ENCODE assay signal across 28 mouse cellular contexts in genomic region chr3:138283831-138284230, GRCm38 (mm10). TPM values are rescaled to one million over a fixed set of nuclear protein-coding genes. Genes with fewer than 3 reads are reported as not detected.
DNase-seq lines count a peak whose midpoint lies in the region; ATAC-seq and TF ChIP-seq lines count a peak whose summit lies in the region.
"Had no signal": no experiment of that assay in that cellular context is flagged by ENCODE, and none has a peak within 500 bp of the region (broad histone marks: within the 10 kb centered on the region; RNA-seq: fewer than 3 reads in every experiment).

No protein-coding gene starts in this region.

- peaks cover 5% of the 10 kb centered on the region for H3K4me1 ChIP-seq in lung, embryonic 14.5 days (ENCODE audit: insufficient read depth)
- H3K4me1 ChIP-seq in lung, embryonic 15.5 days = peaks cover 10% of the 10 kb centered on the region; the same call in 1 of the 2 replicates
- H3K4me1 ChIP-seq: embryonic facial prominence, embryonic 15.5 days; heart, embryonic 12.5 days; hindbrain, embryonic 13.5 days had no signal

- H3K9ac ChIP-seq in lung, embryonic 14.5 days = no peak overlapping the region
- no peak overlapping the region for H3K9ac ChIP-seq in lung, embryonic 15.5 days
- H3K9ac ChIP-seq: embryonic facial prominence, embryonic 15.5 days; heart, embryonic 12.5 days; hindbrain, embryonic 13.5 days had no signal

- no peak overlapping the region; the same call in 1 of the 2 replicates for H3K27ac ChIP-seq in lung, embryonic 14.5 days (ENCODE audit: low read depth)
- H3K27ac ChIP-seq in lung, embryonic 15.5 days = peak overlapping the region; percentile 24; the same call in 1 of the 2 replicates
- H3K27ac ChIP-seq: embryonic facial prominence, embryonic 15.5 days; forebrain, embryonic 10.5 days; gastrocnemius, adult 2 months; hindbrain, embryonic 13.5 days; hindbrain, postnatal 0 days had no signal

- intact Hi-C loops in heart, postnatal 36 days (cut with DNase I) = no loop called here

- 74% methylated on average over 1 of the region's 1 CpGs for WGBS in lung, embryonic 14.5 days
- WGBS in lung, embryonic 15.5 days = 64% methylated on average over 1 of the region's 1 CpGs

- peak; percentile 66 for ATAC-seq in lung, embryonic 14.5 days (ENCODE audit: insufficient read depth)
- ATAC-seq in lung, embryonic 15.5 days (ENCODE audit: borderline replicate concordance, extremely low read depth, low FRiP score, low TSS enrichment) = peak; percentile 75
- ATAC-seq: CD4-positive, CD25-positive, alpha-beta regulatory T cell, adult 4 months; forebrain, embryonic 14.5 days; hindbrain, postnatal 0 days had no signal

- H3K4me3 ChIP-seq in lung, embryonic 14.5 days (ENCODE audit: low read depth, low read length) = no peak overlapping the region
- no peak overlapping the region for H3K4me3 ChIP-seq in lung, embryonic 15.5 days
- H3K4me3 ChIP-seq: embryonic facial prominence, embryonic 15.5 days; erythroblast, embryonic 14.5 days; forebrain, embryonic 10.5 days; gastrocnemius, adult 2 months; heart, embryonic 12.5 days; hindbrain, embryonic 13.5 days had no signal

- peak; percentile 52 to 55 for DNase-seq in heart, adult 9 months (ENCODE audit: low spot score in 2 of 2)
- no peak for DNase-seq in heart, postnatal 36 days
- peak; percentile 64 for DNase-seq in lung, embryonic 14.5 days
- peak; percentile 33 for DNase-seq in lung, postnatal 14 days
- DNase-seq in cerebellum, adult 18-20 months = no peak
- DNase-seq in cerebellum, postnatal 36 days = no peak
- no peak for DNase-seq in B cell, adult 2 months
- DNase-seq: adrenal gland, postnatal 10 days; cerebellum, adult 11-12 months; cerebellum, adult 9-11 months; embryo, embryonic 11 days; gastrocnemius, adult 2 months; gastrocnemius, postnatal 25 days; heart, postnatal 4 days had no signal

- H3K4me2 ChIP-seq in lung, embryonic 14.5 days = no peak overlapping the region
- no peak overlapping the region for H3K4me2 ChIP-seq in lung, embryonic 15.5 days
- H3K4me2 ChIP-seq: embryonic facial prominence, embryonic 15.5 days; heart, embryonic 12.5 days; hindbrain, embryonic 13.5 days had no signal

- no peak for TF ChIP-seq CTCF in lung, embryonic 14.5 days (IDR thresholded peaks at IDR 0.05; ENCODE audit: low read depth)

- peaks cover 64% of the 10 kb centered on the region for H3K36me3 ChIP-seq in lung, embryonic 14.5 days (ENCODE audit: insufficient read depth)
- peaks cover 31% of the 10 kb centered on the region for H3K36me3 ChIP-seq in lung, embryonic 15.5 days
- H3K36me3 ChIP-seq: embryonic facial prominence, embryonic 15.5 days; forebrain, embryonic 10.5 days; G1E; heart, embryonic 12.5 days; hindbrain, embryonic 13.5 days had no signal

- no peaks in the 10 kb centered on the region for H3K9me3 ChIP-seq in lung, embryonic 14.5 days (ENCODE audit: low read depth, low read length)
- no peaks in the 10 kb centered on the region for H3K9me3 ChIP-seq in lung, embryonic 15.5 days
- H3K9me3 ChIP-seq: embryonic facial prominence, embryonic 15.5 days; forebrain, embryonic 10.5 days; G1E; hindbrain, embryonic 13.5 days had no signal

- H3K27me3 ChIP-seq in lung, embryonic 14.5 days (ENCODE audit: insufficient read depth, low read length) = no peaks in the 10 kb centered on the region
- no peaks in the 10 kb centered on the region for H3K27me3 ChIP-seq in lung, embryonic 15.5 days
- H3K27me3 ChIP-seq: embryonic facial prominence, embryonic 15.5 days; heart, embryonic 12.5 days; hindbrain, embryonic 13.5 days had no signal

RNA-seq across cellular contexts. Expression of gene Adh1, which starts 23.0 kb away (rescaled TPM):
- total RNA-seq in heart, postnatal 36 days (2021) = 10 to 100 TPM; 36.9 to 67.4 TPM
- polyA plus RNA-seq in lung, embryonic 14.5 days (2014; fragmentation: Nextera tagmentation; extraction: Ambion mirVana) = 883 and 968 TPM in 2 replicates
- polyA plus RNA-seq in lung, embryonic 15.5 days (2015; fragmentation: Nextera tagmentation; extraction: Ambion mirVana) = 1,171 and 1,249 TPM in 2 replicates
- total RNA-seq: common myeloid progenitor, adult 5-6 weeks; granulocyte monocyte progenitor cell, adult 5-6 weeks had no signal
- polyA plus RNA-seq: embryonic facial prominence, embryonic 11.5 days; erythroblast, embryonic 14.5 days; G1E had no signal

RNA-seq across cellular contexts. Expression of gene Adh6a, which starts 29.3 kb away (rescaled TPM):
- total RNA-seq in heart, postnatal 36 days (2021) = not detected
- 0.14 and 0.62 TPM in 2 replicates for polyA plus RNA-seq in lung, embryonic 14.5 days (2014; fragmentation: Nextera tagmentation; extraction: Ambion mirVana)
- polyA plus RNA-seq in lung, embryonic 15.5 days (2015; fragmentation: Nextera tagmentation; extraction: Ambion mirVana) = 0.11 TPM in 1 of 2 replicates, not detected in the other
- total RNA-seq: common myeloid progenitor, adult 5-6 weeks; gastrocnemius, adult 2 months; gastrocnemius, postnatal 25 days; granulocyte monocyte progenitor cell, adult 5-6 weeks; heart, postnatal 4 days; hindbrain, postnatal 0 days had no signal
- polyA plus RNA-seq: CD4-positive, CD25-positive, alpha-beta regulatory T cell, adult 4 months; embryonic facial prominence, embryonic 11.5 days; erythroblast, embryonic 14.5 days; forebrain, embryonic 10.5 days; forebrain, embryonic 14.5 days; G1E; heart, embryonic 12.5 days; heart, embryonic 16.5 days; hindbrain, embryonic 13.5 days; hindbrain, postnatal 0 days had no signal

RNA-seq across cellular contexts. Expression of gene Adh6b, which starts 57.7 kb away (rescaled TPM):
- total RNA-seq in heart, postnatal 36 days (2021) = 1 to 10 TPM; 1.1 to 1.5 TPM
- polyA plus RNA-seq in lung, embryonic 14.5 days (2014; fragmentation: Nextera tagmentation; extraction: Ambion mirVana) = 0.30 TPM in 1 of 2 replicates, not detected in the other
- 0.16 TPM in 2 replicates for polyA plus RNA-seq in lung, embryonic 15.5 days (2015; fragmentation: Nextera tagmentation; extraction: Ambion mirVana)
- total RNA-seq: common myeloid progenitor, adult 5-6 weeks; gastrocnemius, adult 2 months; gastrocnemius, postnatal 25 days; granulocyte monocyte progenitor cell, adult 5-6 weeks had no signal
- polyA plus RNA-seq: CD4-positive, CD25-positive, alpha-beta regulatory T cell, adult 4 months; erythroblast, embryonic 14.5 days; G1E had no signal

Comparison
In these comparisons a context has a peak if more than half of its experiments do, and no peak if none do; other contexts are left out.
1. DNase-seq: peak in heart, adult 9 months (2 of 2), lung, embryonic 14.5 days (single experiment) and lung, postnatal 14 days (single experiment); none in heart, postnatal 36 days (0 of 2), cerebellum, adult 18-20 months (0 of 2), cerebellum, postnatal 36 days (0 of 2) and B cell, adult 2 months (0 of 2).